Mouse (Mus musculus): ENCODE data around the gene E2f4. TPM values are rescaled to one million over a fixed set of nuclear protein-coding genes. Genes with fewer than 3 reads are reported as not detected.
A peak's percentile ranks its signal among the peaks of the same experiment; 100 is the strongest.

Gene E2f4
- polyA plus RNA-seq, 1 experiment from 2014 or later: 101 TPM

DNA sequence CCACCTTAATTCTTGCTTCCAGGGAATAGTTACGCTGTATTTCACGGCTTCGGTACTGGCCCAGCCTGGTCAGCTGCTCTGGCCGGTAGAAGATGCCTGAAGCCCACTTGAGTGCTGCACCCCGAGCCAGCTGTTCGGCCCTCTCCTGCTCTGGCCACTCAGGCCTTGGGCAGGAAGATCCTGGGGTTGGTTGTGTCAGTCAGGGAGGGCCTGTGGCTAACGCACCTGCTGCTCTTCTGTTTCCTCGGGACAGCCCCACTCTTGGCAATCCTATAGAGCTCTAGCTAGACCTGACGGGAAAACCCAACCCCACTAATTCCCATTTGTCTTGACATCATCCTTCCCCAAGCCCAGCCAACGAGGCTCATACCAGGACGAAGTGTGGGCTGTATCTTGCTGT lies 2.2 kb upstream of the E2f4 start:
- Histone ChIP-seq H3K9me3 (ENCODE audit: control insufficient read depth, low read length) (no peaks in the 10 kb centered on the region), H3K4me2 (no peak overlapping the region), H3K4me3 (ENCODE audit: low read depth, low read length) (no peak overlapping the region), H3K27ac (ENCODE audit: low read depth, low read length) (no peak overlapping the region), H3K4me1 (ENCODE audit: control insufficient read depth, insufficient read depth, low read length) (peaks cover 15% of the 10 kb centered on the region), H3K27me3 (ENCODE audit: control insufficient read depth, insufficient read depth, low read length) (peaks cover 8% of the 10 kb centered on the region), H3K9ac (ENCODE audit: low read length) (peak overlapping the region; percentile 12; the same call in 1 of the 2 replicates), H3K36me3 (ENCODE audit: control insufficient read depth, insufficient read depth, low read length) (peaks cover 7% of the 10 kb centered on the region; the same call in 1 of the 2 replicates)
- 75% methylated on average over 11 of the region's 11 CpGs for whole genome bisulfite sequencing
- no peak for ATAC-seq (ENCODE audit: low FRiP score)
- no peak for DNase-seq (ENCODE audit: low spot score, missing footprints)

DNA sequence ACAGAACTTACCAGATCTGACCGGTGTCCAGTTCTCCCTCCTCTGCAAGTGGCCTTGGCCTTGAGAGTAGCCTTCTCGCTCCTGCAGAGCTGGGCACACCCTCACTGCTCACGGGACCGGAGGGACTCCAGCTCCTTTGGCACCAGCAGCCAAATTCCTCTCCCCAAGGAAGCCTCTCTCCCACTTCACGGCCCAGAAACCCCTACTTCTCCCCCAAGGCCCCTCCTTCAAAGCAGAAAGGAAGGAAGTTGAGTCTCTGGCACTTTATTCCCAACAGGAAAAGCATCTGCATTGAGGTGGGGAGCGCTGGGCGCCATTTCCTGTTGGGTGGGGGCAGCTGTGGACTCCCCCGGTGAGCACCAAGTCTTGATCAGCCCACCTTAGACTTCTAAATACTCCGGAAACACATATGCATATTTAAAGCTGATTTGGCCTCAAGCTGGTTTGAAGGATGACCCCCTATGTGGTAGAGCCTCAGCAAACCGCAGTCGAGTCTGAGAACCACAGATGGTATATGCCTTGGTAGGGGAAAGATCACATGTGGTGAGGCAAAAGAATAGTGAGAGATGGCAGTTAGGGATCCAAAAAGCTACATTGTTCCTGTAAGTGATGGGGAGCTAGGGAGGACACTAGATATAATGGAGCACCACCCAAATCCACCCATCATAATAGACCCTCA lies 1.4 kb upstream of the E2f4 start, which contains the start of gene Exoc3l:
Gene Exoc3l, minus strand, starts transcription at position 207 of the 679 bp plus-strand sequence.
- no peak for ATAC-seq (ENCODE audit: low FRiP score)
- H3K9ac ChIP-seq (ENCODE audit: low read length): peak within 1 kb of the TSS; percentile 31
- H3K4me1 ChIP-seq (ENCODE audit: control insufficient read depth, insufficient read depth, low read length): peaks cover 11% of the 10 kb centered on the region
- peak within 1 kb of the TSS; percentile 99; the same call in 1 of the 2 replicates for H3K4me3 ChIP-seq (ENCODE audit: low read depth, low read length)
- no peak within 1 kb of the TSS for H3K27ac ChIP-seq (ENCODE audit: low read depth, low read length)
- DNase-seq (ENCODE audit: low spot score, missing footprints): no peak
- H3K36me3 ChIP-seq (ENCODE audit: control insufficient read depth, insufficient read depth, low read length): peaks cover 10% of the 10 kb centered on the region
- peaks cover 2% of the 10 kb centered on the region; the same call in 1 of the 2 replicates for H3K27me3 ChIP-seq (ENCODE audit: control insufficient read depth, insufficient read depth, low read length)
- H3K4me2 ChIP-seq: peak within 1 kb of the TSS; percentile 94
- H3K9me3 ChIP-seq (ENCODE audit: control insufficient read depth, low read length): no peaks in the 10 kb centered on the region
- WGBS: 68% methylated on average over 11 of the region's 11 CpGs

DNA sequence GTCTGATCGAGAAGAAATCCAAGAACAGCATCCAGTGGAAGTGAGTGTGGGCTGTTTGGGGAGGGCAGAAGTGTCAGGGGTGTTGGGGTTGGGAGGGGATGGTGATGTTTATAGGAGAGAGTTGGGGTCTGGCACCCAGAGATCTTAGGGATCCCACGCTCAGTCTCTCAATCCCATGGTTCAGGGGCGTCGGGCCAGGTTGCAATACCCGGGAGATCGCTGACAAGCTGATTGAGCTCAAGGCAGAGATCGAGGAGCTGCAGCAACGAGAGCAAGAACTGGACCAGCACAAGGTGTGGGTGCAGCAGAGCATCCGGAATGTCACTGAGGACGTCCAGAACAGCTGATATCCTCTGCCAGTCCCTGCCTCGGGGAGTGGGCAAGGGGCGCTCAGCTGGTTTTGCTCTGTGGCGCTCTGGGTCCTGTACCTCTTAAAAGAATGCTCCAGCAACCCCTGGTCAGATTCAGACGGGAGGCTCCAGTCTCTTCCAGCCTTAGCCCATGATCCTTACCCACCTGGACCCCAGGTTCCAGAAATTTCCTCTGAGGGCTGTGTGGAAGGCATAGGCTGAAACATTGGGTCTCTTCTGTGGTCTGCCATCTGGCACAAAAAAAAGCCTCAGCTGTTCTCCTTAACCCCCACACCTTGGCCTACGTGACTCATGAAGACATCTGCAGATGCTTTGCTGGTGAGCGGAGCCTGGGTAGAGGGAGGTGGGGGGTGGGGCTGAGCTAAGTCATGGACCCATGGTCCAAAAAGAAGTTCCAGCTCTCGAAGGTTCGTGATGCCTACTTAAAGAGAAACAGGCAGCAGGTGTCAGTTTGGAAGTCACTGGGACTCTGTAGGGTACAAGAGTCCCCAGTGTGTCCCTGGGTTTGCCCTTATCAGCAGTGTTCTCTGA lies 1.1 kb downstream of the E2f4 start:
- DNase-seq (ENCODE audit: low spot score, missing footprints) (peak; percentile 72), ATAC-seq (ENCODE audit: low FRiP score) (no peak)
- peak overlapping the region; percentile 95 for H3K9ac ChIP-seq (ENCODE audit: low read length)
- no peak overlapping the region for H3K27ac ChIP-seq (ENCODE audit: low read depth, low read length)
- 67% methylated on average over 18 of the region's 18 CpGs for WGBS
- no peaks in the 10 kb centered on the region for H3K27me3 ChIP-seq (ENCODE audit: control insufficient read depth, insufficient read depth, low read length)
- H3K4me2 ChIP-seq: peak overlapping the region; percentile 94
- H3K4me3 ChIP-seq (ENCODE audit: low read depth, low read length): peak overlapping the region; percentile 99
- peaks cover 11% of the 10 kb centered on the region for H3K4me1 ChIP-seq (ENCODE audit: control insufficient read depth, insufficient read depth, low read length)
- no peaks in the 10 kb centered on the region for H3K9me3 ChIP-seq (ENCODE audit: control insufficient read depth, low read length)
- peaks cover 22% of the 10 kb centered on the region for H3K36me3 ChIP-seq (ENCODE audit: control insufficient read depth, insufficient read depth, low read length)

DNA sequence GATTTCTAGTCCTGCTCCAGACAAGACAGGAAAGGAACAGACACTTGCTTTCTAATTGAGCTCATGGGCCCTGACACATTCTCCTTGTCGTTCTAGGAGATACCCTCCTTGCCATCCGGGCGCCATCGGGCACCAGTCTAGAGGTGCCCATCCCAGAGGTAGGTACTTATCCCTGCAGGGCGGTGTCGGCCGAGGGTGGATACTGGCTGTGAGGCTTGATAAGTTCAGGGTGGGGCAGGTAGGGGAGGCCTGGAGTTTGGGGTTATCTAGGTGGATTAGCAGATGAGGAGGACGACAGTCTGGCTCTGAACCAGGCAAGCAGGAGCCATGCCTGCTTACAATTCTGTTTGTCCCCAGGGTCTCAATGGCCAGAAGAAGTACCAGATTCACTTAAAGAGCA lies 2.5 kb downstream of the E2f4 start:
- peaks cover 11% of the 10 kb centered on the region for H3K4me1 ChIP-seq (ENCODE audit: control insufficient read depth, insufficient read depth, low read length)
- H3K4me2 ChIP-seq: no peak overlapping the region
- no peaks in the 10 kb centered on the region for H3K27me3 ChIP-seq (ENCODE audit: control insufficient read depth, insufficient read depth, low read length)
- H3K36me3 ChIP-seq (ENCODE audit: control insufficient read depth, insufficient read depth, low read length): peaks cover 22% of the 10 kb centered on the region
- ATAC-seq (ENCODE audit: low FRiP score) (no peak), DNase-seq (ENCODE audit: low spot score, missing footprints) (peak; percentile 28)
- no peak overlapping the region for H3K27ac ChIP-seq (ENCODE audit: low read depth, low read length)
- H3K4me3 ChIP-seq (ENCODE audit: low read depth, low read length): no peak overlapping the region
- WGBS: 92% methylated on average over 8 of the region's 8 CpGs
- no peak overlapping the region for H3K9ac ChIP-seq (ENCODE audit: low read length)
- no peaks in the 10 kb centered on the region for H3K9me3 ChIP-seq (ENCODE audit: control insufficient read depth, low read length)

DNA sequence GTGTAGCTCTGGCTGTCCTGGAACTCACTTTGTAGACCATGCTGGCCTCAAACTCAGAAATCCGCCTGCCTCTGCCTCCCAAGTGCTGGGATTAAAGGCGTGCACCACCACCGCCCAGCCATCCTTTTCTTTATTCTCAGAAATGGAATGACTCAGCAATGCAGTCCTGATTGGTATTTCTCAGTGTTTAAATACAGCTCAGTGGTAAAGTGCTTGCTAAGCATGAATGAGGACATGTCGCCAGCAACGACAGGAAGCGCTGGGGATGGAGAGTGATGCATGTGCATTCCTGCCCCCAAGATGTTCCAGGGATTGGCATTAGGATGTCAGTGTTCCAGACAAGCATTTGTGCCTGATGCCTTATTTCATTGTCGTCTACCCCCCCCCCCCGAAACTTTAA lies 5.9 kb downstream of the E2f4 start:
- whole genome bisulfite sequencing: 85% methylated on average over 8 of the region's 8 CpGs
- no peak overlapping the region for H3K4me2 ChIP-seq
- DNase-seq (ENCODE audit: low spot score, missing footprints) (no peak), ATAC-seq (ENCODE audit: low FRiP score) (no peak)
- no peak overlapping the region for H3K27ac ChIP-seq (ENCODE audit: low read depth, low read length)
- peaks cover 15% of the 10 kb centered on the region for H3K4me1 ChIP-seq (ENCODE audit: control insufficient read depth, insufficient read depth, low read length)
- H3K4me3 ChIP-seq (ENCODE audit: low read depth, low read length): no peak overlapping the region
- no peak overlapping the region for H3K9ac ChIP-seq (ENCODE audit: low read length)
- no peaks in the 10 kb centered on the region for H3K27me3 ChIP-seq (ENCODE audit: control insufficient read depth, insufficient read depth, low read length)
- no peaks in the 10 kb centered on the region for H3K9me3 ChIP-seq (ENCODE audit: control insufficient read depth, low read length)
- peaks cover 30% of the 10 kb centered on the region for H3K36me3 ChIP-seq (ENCODE audit: control insufficient read depth, insufficient read depth, low read length)

DNA sequence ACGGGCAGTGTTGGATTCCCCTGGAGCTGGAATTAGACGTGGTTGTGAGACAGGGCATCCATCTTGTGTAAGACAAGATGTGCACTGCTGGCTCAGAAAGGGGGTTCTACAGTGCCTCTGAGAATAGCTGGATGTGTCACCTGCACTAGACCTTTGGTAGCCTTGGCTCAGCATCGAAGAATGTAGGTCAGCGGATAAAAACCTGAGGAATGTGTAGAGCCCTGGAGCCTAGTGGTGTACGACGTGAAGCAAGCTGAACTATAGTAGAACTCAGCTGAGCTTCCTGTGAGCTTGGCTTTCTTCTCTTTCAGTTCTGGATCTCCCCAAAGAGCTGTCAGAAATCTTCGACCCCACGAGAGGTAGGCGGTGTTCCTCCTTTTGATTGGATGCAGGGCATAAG lies 6.4 kb downstream of the E2f4 start:
- Histone ChIP-seq H3K9ac (ENCODE audit: low read length) (no peak overlapping the region), H3K9me3 (ENCODE audit: control insufficient read depth, low read length) (no peaks in the 10 kb centered on the region), H3K27me3 (ENCODE audit: control insufficient read depth, insufficient read depth, low read length) (no peaks in the 10 kb centered on the region), H3K4me2 (no peak overlapping the region), H3K4me1 (ENCODE audit: control insufficient read depth, insufficient read depth, low read length) (peaks cover 10% of the 10 kb centered on the region), H3K4me3 (ENCODE audit: low read depth, low read length) (no peak overlapping the region), H3K27ac (ENCODE audit: low read depth, low read length) (no peak overlapping the region), H3K36me3 (ENCODE audit: control insufficient read depth, insufficient read depth, low read length) (peaks cover 28% of the 10 kb centered on the region)
- DNase-seq (ENCODE audit: low spot score, missing footprints) (no peak), ATAC-seq (ENCODE audit: low FRiP score) (no peak)
- whole genome bisulfite sequencing: 90% methylated on average over 9 of the region's 9 CpGs

DNA sequence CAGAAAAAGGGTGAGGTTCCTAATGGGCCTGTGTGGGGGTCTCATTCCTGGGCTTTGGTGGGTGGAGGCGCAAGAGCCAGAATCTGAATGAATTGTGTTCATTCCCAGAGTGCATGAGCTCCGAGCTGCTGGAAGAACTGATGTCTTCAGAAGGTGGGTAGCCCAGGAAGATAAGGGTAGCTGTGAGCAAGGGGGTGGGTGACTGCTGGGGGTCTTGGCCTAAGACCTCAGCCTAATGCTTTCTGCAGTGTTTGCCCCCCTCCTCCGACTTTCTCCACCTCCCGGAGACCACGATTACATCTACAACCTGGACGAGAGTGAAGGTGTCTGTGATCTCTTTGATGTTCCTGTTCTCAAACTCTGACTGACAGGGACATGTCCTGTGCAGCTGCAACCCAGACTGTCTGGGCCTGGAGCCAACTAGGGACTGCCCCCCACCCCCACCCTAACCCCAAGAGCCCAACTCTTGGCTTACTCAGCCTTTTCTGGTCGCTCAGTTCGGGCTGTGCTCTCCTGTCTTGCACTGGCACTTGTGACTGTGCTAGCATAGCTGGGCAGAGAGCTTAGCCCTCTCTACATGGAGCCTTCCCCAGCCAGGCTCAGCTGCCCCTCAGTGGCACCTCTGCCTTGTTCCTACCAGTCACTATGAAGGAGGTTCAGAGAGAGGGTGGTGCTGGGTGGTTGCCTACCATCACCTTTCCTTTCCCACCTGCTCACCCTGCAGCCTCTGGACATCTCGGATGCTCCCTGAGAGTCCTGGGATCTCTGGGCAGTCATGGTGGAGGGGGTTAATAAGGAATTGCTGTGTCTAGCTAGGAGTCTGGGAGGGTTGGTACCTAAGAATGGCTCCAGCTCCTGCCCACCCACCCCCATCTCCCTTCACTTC lies 7.1 kb downstream of the E2f4 start:
- peak; percentile 82 for DNase-seq (ENCODE audit: low spot score, missing footprints)
- peaks cover 28% of the 10 kb centered on the region for H3K36me3 ChIP-seq (ENCODE audit: control insufficient read depth, insufficient read depth, low read length)

DNA sequence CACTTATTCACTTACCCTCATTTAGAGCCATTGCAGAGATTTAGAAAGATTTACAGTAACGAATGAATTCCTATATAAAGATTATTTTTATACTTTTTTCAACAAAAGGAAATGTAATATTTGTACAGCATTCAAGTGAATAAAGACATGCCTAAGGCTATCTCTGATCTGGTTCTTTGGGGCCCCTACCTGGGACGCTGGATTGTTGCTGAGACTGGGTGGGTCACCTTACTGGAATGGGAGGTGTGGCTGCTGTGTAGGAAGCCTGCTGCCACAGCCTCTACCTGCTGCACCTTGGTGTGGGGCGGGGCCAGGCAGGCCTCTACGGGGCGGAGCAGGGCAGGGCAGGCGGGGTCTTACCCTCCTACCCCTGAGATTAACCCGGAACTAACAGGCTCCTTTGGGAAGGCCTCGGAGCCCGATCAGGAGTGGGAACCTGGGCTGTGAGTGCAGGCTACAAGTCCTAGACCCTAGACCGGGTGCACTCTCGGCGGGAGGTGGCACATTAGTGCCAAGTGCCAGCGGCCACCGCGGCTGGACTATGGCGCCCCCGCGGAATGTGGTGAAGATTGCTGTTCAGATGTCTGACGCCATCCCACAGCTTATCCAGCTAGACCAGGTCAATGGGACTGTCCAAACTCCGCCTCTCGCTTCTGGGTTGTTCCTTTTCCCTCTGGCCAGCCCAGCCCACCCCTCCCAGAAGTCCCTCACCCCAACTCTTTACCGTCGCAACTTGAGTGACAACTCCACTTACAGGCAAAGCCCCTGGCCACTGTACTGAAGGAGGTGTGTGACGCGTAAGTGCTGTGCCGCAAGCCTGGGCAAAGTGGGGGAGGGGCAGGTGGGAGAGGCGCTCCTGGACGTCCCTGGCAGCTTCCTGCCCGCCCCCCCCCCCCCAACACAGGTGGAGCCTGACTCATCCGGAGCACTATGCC lies 8.0 kb downstream of the E2f4 start, which contains the start of gene Elmo3:
Gene Elmo3, plus strand, starts transcription at position 391 of the 935 bp plus-strand sequence.
- no peak within 1 kb of the TSS for H3K9ac ChIP-seq (ENCODE audit: low read length)
- 9% methylated on average over 28 of the region's 30 CpGs for WGBS

More for the DNA sequence above, 7.1 kb downstream of the E2f4 start:
- H3K4me1 ChIP-seq (ENCODE audit: control insufficient read depth, insufficient read depth, low read length): peaks cover 8% of the 10 kb centered on the region
- H3K9ac ChIP-seq (ENCODE audit: low read length): no peak overlapping the region
- H3K27ac ChIP-seq (ENCODE audit: low read depth, low read length): no peak overlapping the region
- WGBS: 84% methylated on average over 9 of the region's 9 CpGs
- H3K4me2 ChIP-seq: no peak overlapping the region
- ATAC-seq (ENCODE audit: low FRiP score): no peak
- no peaks in the 10 kb centered on the region for H3K9me3 ChIP-seq (ENCODE audit: control insufficient read depth, low read length)
- H3K4me3 ChIP-seq (ENCODE audit: low read depth, low read length): no peak overlapping the region
- no peaks in the 10 kb centered on the region for H3K27me3 ChIP-seq (ENCODE audit: control insufficient read depth, insufficient read depth, low read length)

More for the DNA sequence above, 8.0 kb downstream of the E2f4 start, which contains the start of gene Elmo3:
- Histone ChIP-seq H3K4me2 (peak within 1 kb of the TSS; percentile 14), H3K27ac (ENCODE audit: low read depth, low read length) (0 out of 2 replicates have a peak within 1 kb of the TSS, but pooled peaks have one; percentile 20), H3K36me3 (ENCODE audit: control insufficient read depth, insufficient read depth, low read length) (peaks cover 21% of the 10 kb centered on the region), H3K27me3 (ENCODE audit: control insufficient read depth, insufficient read depth, low read length) (no peaks in the 10 kb centered on the region), H3K9me3 (ENCODE audit: control insufficient read depth, low read length) (no peaks in the 10 kb centered on the region), H3K4me3 (ENCODE audit: low read depth, low read length) (no peak within 1 kb of the TSS; the same call in 1 of the 2 replicates), H3K4me1 (ENCODE audit: control insufficient read depth, insufficient read depth, low read length) (peaks cover 8% of the 10 kb centered on the region)
- DNase-seq (ENCODE audit: low spot score, missing footprints): peak; percentile 91
- peak; percentile 65 for ATAC-seq (ENCODE audit: low FRiP score)
